Mouse (Mus musculus): ENCODE measurements around the gene Ccdc181. TPM values are rescaled to one million over a fixed set of nuclear protein-coding genes. Genes with fewer than 3 reads are reported as not detected.

The Ccdc181 gene
- total and polyA plus RNA-seq, 3 experiments: 8.8 to 12.1 (median 10.6) TPM

DNA sequence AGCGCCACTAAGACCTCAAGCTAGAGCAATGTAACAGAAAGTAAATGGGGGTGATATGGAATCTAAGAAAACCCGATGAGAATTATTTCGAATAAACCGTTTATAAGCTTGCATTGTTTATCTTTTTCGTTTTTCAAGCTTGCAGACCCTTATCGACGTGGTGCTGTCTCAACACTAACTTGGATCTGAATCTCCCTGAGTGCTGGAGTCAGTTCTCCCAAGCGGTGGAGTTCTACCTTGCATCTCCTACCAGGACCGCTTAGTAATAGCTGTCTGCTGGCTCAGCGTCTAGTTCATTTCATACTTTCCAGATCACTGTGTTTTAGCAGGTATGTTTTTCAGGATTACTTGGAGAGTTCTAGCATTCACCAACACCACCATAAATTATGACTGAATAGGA lies 32.5 kb downstream of the Ccdc181 start:
- DNase-seq (ENCODE audit: extremely low read depth): peak; percentile 15
- H3K27ac ChIP-seq (ENCODE audit: insufficient read depth, low read depth): no peak overlapping the region
- in situ Hi-C loops (cut with MboI; ENCODE audit: low pct_ligation_motif_present, low pct_unique_long_range_greater_than_20kb, low sequenced_read_pairs): loop anchor here (25.0 kb wide), 1 partner anchor 804 kb away; no protein-coding TSS in a partner anchor
- H3K79me2 ChIP-seq (replicated peaks; ENCODE audit: control insufficient read depth, extremely low read depth, insufficient read depth, poor library complexity, severe bottlenecking): peaks cover 9% of the 10 kb centered on the region
- peak overlapping the region; percentile 91 for H3K9ac ChIP-seq (ENCODE audit: insufficient read depth, low read depth)
- H3K27me3 ChIP-seq (replicated peaks): no peaks in the 10 kb centered on the region
- peaks cover 5 to 35% of the 10 kb centered on the region in 2 experiments for H3K36me3 ChIP-seq (replicated peaks in 1 of 2; ENCODE audit: control insufficient read depth in 1 of 2, insufficient read depth in 1 of 2, low read length in 1 of 2)
- H3K4me1 ChIP-seq (ENCODE audit: control insufficient read depth in 1 of 2, insufficient read depth in 2 of 2): peaks cover 0 to 21% of the 10 kb centered on the region in 2 experiments; a peak in 2 of 4 replicates
- peak overlapping the region; percentile 85 for H3K4me2 ChIP-seq (ENCODE audit: insufficient read depth, low read depth, poor library complexity, severe bottlenecking)
- dilution Hi-C loops (cut with MboI; ENCODE audit: extremely low pct_ligation_motif_present, extremely low pct_unique_long_range_greater_than_20kb, low sequenced_read_pairs): no loop called here
- peak overlapping the region; percentile 76 to 90 (median 85) for H3K4me3 ChIP-seq (replicated peaks in 1 of 3; ENCODE audit: low read depth in 2 of 3, low read length in 2 of 3, poor library complexity in 1 of 3)
- TF ChIP-seq RAD21 (IDR thresholded peaks at IDR 0.05; ENCODE audit: low read depth, low read length) (no peak), NELFE (IDR thresholded peaks at IDR 0.05; ENCODE audit: low read depth, low read length) (0 out of 2 replicates have a peak, but pooled peaks have one; percentile 3)
- no peaks in the 10 kb centered on the region for H3K9me3 ChIP-seq (replicated peaks; ENCODE audit: low read length)

DNA sequence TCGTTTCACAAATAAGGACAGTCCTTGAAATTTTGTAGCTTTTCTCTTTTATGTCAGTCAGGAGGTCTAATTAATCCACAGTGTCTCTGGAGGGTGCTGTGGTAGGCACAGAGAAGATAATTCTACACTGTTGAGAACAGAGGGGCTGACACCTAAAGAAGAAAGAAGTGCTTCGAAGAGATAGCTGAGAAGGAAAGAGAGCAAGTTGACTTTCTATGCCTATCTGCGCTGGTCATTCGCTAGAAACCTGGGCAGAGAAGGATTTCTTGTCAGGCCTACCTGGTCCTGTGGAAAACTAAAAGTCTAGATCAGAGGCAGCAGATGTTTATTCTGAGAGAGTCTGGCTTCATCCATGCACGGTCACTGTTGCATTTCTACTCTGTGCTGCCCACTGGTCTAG lies 38.7 kb downstream of the Ccdc181 start:
- in situ Hi-C loops (cut with MboI; ENCODE audit: low pct_ligation_motif_present, low pct_unique_long_range_greater_than_20kb, low sequenced_read_pairs) (loop anchor here (25.0 kb wide), 1 partner anchor 798 kb away; no protein-coding TSS in a partner anchor), dilution Hi-C loops (cut with MboI; ENCODE audit: extremely low pct_ligation_motif_present, extremely low pct_unique_long_range_greater_than_20kb, low sequenced_read_pairs) (no loop called here)
- no peaks in the 10 kb centered on the region for H3K27me3 ChIP-seq (replicated peaks)
- H3K4me1 ChIP-seq (ENCODE audit: control insufficient read depth in 1 of 2, insufficient read depth in 2 of 2): no peaks in the 10 kb centered on the region
- peaks cover 11 to 58% of the 10 kb centered on the region in 2 experiments for H3K36me3 ChIP-seq (replicated peaks in 1 of 2; ENCODE audit: control insufficient read depth in 1 of 2, insufficient read depth in 1 of 2, low read length in 1 of 2)
- no peak overlapping the region for H3K27ac ChIP-seq (ENCODE audit: insufficient read depth, low read depth)
- no peak overlapping the region for H3K9ac ChIP-seq (ENCODE audit: insufficient read depth, low read depth)
- no peak overlapping the region for H3K4me3 ChIP-seq (replicated peaks in 1 of 3; ENCODE audit: low read depth in 2 of 3, low read length in 2 of 3, poor library complexity in 1 of 3)
- no peak overlapping the region for H3K4me2 ChIP-seq (ENCODE audit: insufficient read depth, low read depth, poor library complexity, severe bottlenecking)
- no peaks in the 10 kb centered on the region for H3K79me2 ChIP-seq (replicated peaks; ENCODE audit: control insufficient read depth, extremely low read depth, insufficient read depth, poor library complexity, severe bottlenecking)
- DNase-seq (ENCODE audit: extremely low read depth): no peak
- TF ChIP-seq SMC3 (IDR thresholded peaks at IDR 0.05; ENCODE audit: low read depth, low read length): no peak
- no peaks in the 10 kb centered on the region for H3K9me3 ChIP-seq (replicated peaks; ENCODE audit: low read length)

GRCm38 (mm10) chr1:164315266-164315665 lies 39.9 kb downstream of the Ccdc181 start:
- H3K4me1 ChIP-seq (ENCODE audit: control insufficient read depth in 1 of 2, insufficient read depth in 2 of 2): no peaks in the 10 kb centered on the region
- no peak for TF ChIP-seq CHD2 (IDR thresholded peaks at IDR 0.05; ENCODE audit: low read length)
- TF ChIP-seq KAT2A (IDR thresholded peaks at IDR 0.05; ENCODE audit: insufficient replicate concordance, low read length): no peak
- peak; percentile 29 for TF ChIP-seq RAD21 (IDR thresholded peaks at IDR 0.05; ENCODE audit: low read depth, low read length)
- no peak for TF ChIP-seq JUND (conservative IDR thresholded peaks at IDR 0.05; ENCODE audit: low read depth, low read length)
- peak; percentile 53 to 76; a peak in 3 of 4 replicates for TF ChIP-seq CTCF (conservative IDR thresholded peaks at IDR 0.05 in 1 of 2, IDR thresholded peaks at IDR 0.05 in 1 of 2; ENCODE audit: low read depth in 2 of 2, low read length in 2 of 2)
- no peak; the same call in 1 of the 2 replicates for TF ChIP-seq SMC3 (IDR thresholded peaks at IDR 0.05; ENCODE audit: low read depth, low read length)
- H3K79me2 ChIP-seq (replicated peaks; ENCODE audit: control insufficient read depth, extremely low read depth, insufficient read depth, poor library complexity, severe bottlenecking): no peaks in the 10 kb centered on the region
- peaks cover 11 to 56% of the 10 kb centered on the region in 2 experiments for H3K36me3 ChIP-seq (replicated peaks in 1 of 2; ENCODE audit: control insufficient read depth in 1 of 2, insufficient read depth in 1 of 2, low read length in 1 of 2)
- H3K9ac ChIP-seq (ENCODE audit: insufficient read depth, low read depth): no peak overlapping the region
- H3K4me3 ChIP-seq (replicated peaks in 1 of 3; ENCODE audit: low read depth in 2 of 3, low read length in 2 of 3, poor library complexity in 1 of 3): no peak overlapping the region
- no peaks in the 10 kb centered on the region for H3K27me3 ChIP-seq (replicated peaks)
- DNase-seq (ENCODE audit: extremely low read depth): peak; percentile 39
- dilution Hi-C loops (cut with MboI; ENCODE audit: extremely low pct_ligation_motif_present, extremely low pct_unique_long_range_greater_than_20kb, low sequenced_read_pairs): no loop called here
- H3K9me3 ChIP-seq (replicated peaks; ENCODE audit: low read length): no peaks in the 10 kb centered on the region
- in situ Hi-C loops (cut with MboI; ENCODE audit: low pct_ligation_motif_present, low pct_unique_long_range_greater_than_20kb, low sequenced_read_pairs): loop anchor here (25.0 kb wide), 1 partner anchor 797 kb away; no protein-coding TSS in a partner anchor
- H3K4me2 ChIP-seq (ENCODE audit: insufficient read depth, low read depth, poor library complexity, severe bottlenecking): no peak overlapping the region
- no peak overlapping the region for H3K27ac ChIP-seq (ENCODE audit: insufficient read depth, low read depth)

All from CH12.LX (cell line).